Mouse (Mus musculus) ES-Bruce4 (cell line): ENCODE measurements around the gene Lrrc31. TPM values are rescaled to one million over a fixed set of nuclear protein-coding genes. Genes with fewer than 3 reads are reported as not detected.

Source experiments
- H3K27ac ChIP-seq: 2 replicates; pipeline ENCODE4 v1.5.1; 2012; ENCODE audit warnings: low read length, inconsistent platforms; ENCODE audit not compliant: insufficient read depth
- H3K27me3 ChIP-seq: 2 replicates; pipeline ENCODE4 v1.6.1; 2012; ENCODE audit warnings: mild to moderate bottlenecking, low read length, inconsistent platforms; ENCODE audit not compliant: control insufficient read depth, poor library complexity, insufficient read depth, severe bottlenecking
- H3K36me3 ChIP-seq: 2 replicates; pipeline ENCODE4 v1.6.1; 2012; ENCODE audit warnings: inconsistent platforms, mild to moderate bottlenecking, low read length, moderate library complexity; ENCODE audit not compliant: control insufficient read depth, poor library complexity, insufficient read depth, severe bottlenecking
- H3K4me1 ChIP-seq: one replicate; pipeline ENCODE4 v1.8.1; 2011; ENCODE audit warnings: low read length; ENCODE audit not compliant: control insufficient read depth, insufficient read depth
- H3K4me3 ChIP-seq: 2 replicates; pipeline ENCODE4 v1.5.1; 2011; ENCODE audit warnings: low read depth, mild to moderate bottlenecking, low read length
- H3K9ac ChIP-seq: 2 replicates; pipeline ENCODE4 v1.6.1; 2012; ENCODE audit warnings: low read depth, mild to moderate bottlenecking, inconsistent platforms; ENCODE audit not compliant: poor library complexity, severe bottlenecking
- H3K9me3 ChIP-seq: replicated peaks from 2 replicates; pipeline ENCODE4 v1.6.1; 2012; ENCODE audit warnings: mild to moderate bottlenecking, low read length, inconsistent platforms; ENCODE audit not compliant: control insufficient read depth, poor library complexity, insufficient read depth, severe bottlenecking
- CTCF ChIP-seq: IDR thresholded peaks from one replicate; pipeline ENCODE4 v1.8.1; 2011; ENCODE audit warnings: low read depth, low read length
- EP300 ChIP-seq: IDR thresholded peaks from 2 replicates; pipeline ENCODE4 v1.6.1; 2011; ENCODE audit warnings: low read depth, low read length; ENCODE audit not compliant: insufficient read depth
- POLR2A ChIP-seq: IDR thresholded peaks from one replicate; pipeline ENCODE4 v1.8.1; 2011; ENCODE audit warnings: low read length; ENCODE audit not compliant: insufficient read depth
- polyA plus RNA-seq: library from polyadenylated mRNA; stranded (reverse); fragments of >200 nt; gene quantifications from 2 replicates; pipeline ENCODE4 v1.2.4, GENCODE M21; 2011; ENCODE audit warnings: low read depth; ENCODE audit not compliant: missing spikeins, insufficient read depth, insufficient read length

Lrrc31 gene
- polyA plus RNA-seq, 1 experiment = 19.9 TPM

GRCm38 (mm10) chr3:30697891-30698290 lies 1.8 kb downstream of the Lrrc31 start:
- Histone ChIP-seq H3K9me3 (no peaks in the 10 kb centered on the region), H3K36me3 (no peaks in the 10 kb centered on the region), H3K9ac (no peak overlapping the region), H3K4me1 (no peaks in the 10 kb centered on the region), H3K27me3 (no peaks in the 10 kb centered on the region), H3K27ac (no peak overlapping the region), H3K4me3 (no peak overlapping the region)
- TF ChIP-seq CTCF (no peak), EP300 (no peak), POLR2A (no peak)

- TF ChIP-seq EP300 (no peak), CTCF (no peak), POLR2A (no peak)
- Histone ChIP-seq H3K4me3 (no peak overlapping the region), H3K4me1 (no peaks in the 10 kb centered on the region), H3K9me3 (no peaks in the 10 kb centered on the region), H3K36me3 (no peaks in the 10 kb centered on the region), H3K9ac (no peak overlapping the region), H3K27ac (0 out of 2 replicates have a peak overlapping the region, but pooled peaks have one; percentile 32), H3K27me3 (no peaks in the 10 kb centered on the region)
Observed at GRCm38 (mm10) chr3:30696346-30696745, 3.3 kb downstream of the Lrrc31 start.

GRCm38 (mm10) chr3:30695661-30696060 lies 4.0 kb downstream of the Lrrc31 start:
- Histone ChIP-seq H3K36me3 (no peaks in the 10 kb centered on the region), H3K4me3 (no peak overlapping the region), H3K4me1 (no peaks in the 10 kb centered on the region)

DNA sequence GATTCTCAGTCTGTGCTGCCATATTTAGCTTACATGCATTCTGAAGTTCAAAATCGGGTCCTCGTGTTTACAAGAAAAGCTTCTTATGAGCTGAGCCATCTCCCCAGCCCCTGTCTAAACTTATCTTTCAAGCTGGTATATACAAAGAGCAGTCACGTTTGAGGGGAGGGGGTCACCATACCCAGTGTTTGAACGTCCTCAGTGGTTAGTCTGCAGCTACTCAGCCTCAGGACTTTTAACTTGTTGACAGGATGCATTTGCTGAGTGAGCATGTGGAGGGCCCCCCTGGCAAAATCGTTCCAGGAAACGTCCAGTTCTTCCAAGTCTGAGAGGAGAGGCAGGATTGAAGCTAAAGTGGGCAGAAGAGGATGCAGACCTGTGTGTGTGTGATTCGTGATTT lies 8.7 kb downstream of the Lrrc31 start:
- H3K4me3 ChIP-seq = no peak overlapping the region
- H3K27ac ChIP-seq = no peak overlapping the region
- H3K27me3 ChIP-seq = no peaks in the 10 kb centered on the region
- no peaks in the 10 kb centered on the region for H3K36me3 ChIP-seq
- H3K4me1 ChIP-seq = peaks cover 2% of the 10 kb centered on the region
- no peak for TF ChIP-seq POLR2A
- TF ChIP-seq EP300 = no peak
- TF ChIP-seq CTCF = no peak
- no peaks in the 10 kb centered on the region for H3K9me3 ChIP-seq
- H3K9ac ChIP-seq = no peak overlapping the region

More at GRCm38 (mm10) chr3:30695661-30696060, 4.0 kb downstream of the Lrrc31 start:
- no peaks in the 10 kb centered on the region for H3K27me3 ChIP-seq
- H3K9me3 ChIP-seq = no peaks in the 10 kb centered on the region
- TF ChIP-seq POLR2A = no peak
- no peak for TF ChIP-seq CTCF
- 0 out of 2 replicates have a peak, but pooled peaks have one; percentile 41 for TF ChIP-seq EP300
- H3K27ac ChIP-seq = peak overlapping the region; percentile 82; the same call in 1 of the 2 replicates
- H3K9ac ChIP-seq = no peak overlapping the region

DNA sequence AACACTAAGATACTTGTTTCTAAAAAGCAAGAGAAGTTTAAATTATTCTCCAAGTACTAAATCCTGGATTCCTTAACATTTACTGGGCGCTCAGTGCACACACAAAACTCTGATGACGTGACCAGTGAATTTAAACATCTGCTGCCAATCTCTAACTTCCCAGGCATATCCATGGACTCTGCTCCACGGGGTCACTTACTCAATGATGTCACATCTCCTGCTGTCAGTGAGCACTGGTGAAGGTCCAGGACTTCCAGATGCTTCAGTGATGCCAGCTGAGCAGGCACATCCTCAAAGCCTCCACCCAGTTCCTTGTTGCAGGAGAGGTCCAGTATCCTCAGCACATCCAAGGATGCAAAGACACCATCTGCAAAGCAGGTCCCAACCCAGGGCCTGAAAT lies 12.4 kb downstream of the Lrrc31 start:
- Histone ChIP-seq H3K9ac (no peak overlapping the region), H3K4me1 (peaks cover 4% of the 10 kb centered on the region), H3K9me3 (no peaks in the 10 kb centered on the region), H3K27ac (no peak overlapping the region), H3K27me3 (no peaks in the 10 kb centered on the region), H3K4me3 (no peak overlapping the region), H3K36me3 (no peaks in the 10 kb centered on the region)
- TF ChIP-seq POLR2A (no peak), EP300 (no peak), CTCF (no peak)

- Histone ChIP-seq H3K9me3 (no peaks in the 10 kb centered on the region), H3K4me3 (no peak overlapping the region), H3K27ac (no peak overlapping the region), H3K27me3 (no peaks in the 10 kb centered on the region), H3K4me1 (peaks cover 1% of the 10 kb centered on the region), H3K9ac (no peak overlapping the region), H3K36me3 (no peaks in the 10 kb centered on the region)
- TF ChIP-seq POLR2A = no peak
- TF ChIP-seq EP300 = no peak
- no peak for TF ChIP-seq CTCF
Observed at GRCm38 (mm10) chr3:30683190-30683589, 16.5 kb downstream of the Lrrc31 start.
